Mouse (Mus musculus) neural tube, embryonic 15.5 days (tissue): ENCODE results near the gene Hsbp1. TPM values are rescaled to one million over a fixed set of nuclear protein-coding genes. Genes with fewer than 3 reads are reported as not detected.
"Not testable (repeated sequence)": the region's sequence is repeated elsewhere in the genome, so short reads cannot be mapped to it uniquely, and the experiment has no call there.

Experiments used
- ATAC-seq: fragments of 200-750 bp; cut with Nextera tagmentation; 2 replicates; pipeline ENCODE4 v1.8.0; 2017; ENCODE audit warnings: mild to moderate bottlenecking, moderate TSS enrichment, moderate library complexity; ENCODE audit not compliant: low FRiP score
- H3K27ac ChIP-seq: fragments of 300-500 bp; sonication (generic); replicated peaks from 2 replicates; pipeline ENCODE4 v1.5.1; 2015; ENCODE audit warnings: mild to moderate bottlenecking, inconsistent platforms
- H3K27me3 ChIP-seq: fragments of 300-500 bp; sonication (generic); replicated peaks from 2 replicates; pipeline ENCODE4 v1.6.1; 2015; ENCODE audit warnings: inconsistent platforms
- H3K36me3 ChIP-seq: fragments of 300-500 bp; sonication (generic); 2 replicates; pipeline ENCODE4 v1.6.1; 2015; ENCODE audit warnings: inconsistent platforms
- H3K4me1 ChIP-seq: fragments of 300-500 bp; sonication (generic); 2 replicates; pipeline ENCODE4 v1.6.1; 2015; ENCODE audit warnings: inconsistent platforms
- H3K4me2 ChIP-seq: fragments of 300-500 bp; sonication (generic); 2 replicates; pipeline ENCODE4 v1.6.1; 2015; ENCODE audit warnings: inconsistent platforms, mild to moderate bottlenecking, moderate library complexity
- H3K4me3 ChIP-seq: fragments of 300-500 bp; sonication (generic); replicated peaks from 2 replicates; pipeline ENCODE4 v1.5.1; 2015; ENCODE audit warnings: mild to moderate bottlenecking, inconsistent platforms
- H3K9ac ChIP-seq: fragments of 300-500 bp; sonication (generic); replicated peaks from 2 replicates; pipeline ENCODE4 v1.6.1; 2015; ENCODE audit warnings: mild to moderate bottlenecking, inconsistent platforms
- H3K9me3 ChIP-seq: fragments of 300-500 bp; sonication (generic); replicated peaks from 2 replicates; pipeline ENCODE4 v1.6.1; 2016; ENCODE audit warnings: inconsistent platforms
- WGBS: fragments of 180-500 bp; shearing (Covaris S2); methylation state at CpG from one replicate; pipeline ENCODE4 v1.1.7; 2015; ENCODE audit warnings: mixed read lengths; 5-methylcytosine and 5-hydroxymethylcytosine counted together
- polyA plus RNA-seq: library from polyadenylated mRNA; unstranded; fragments of >200 nt; fragmentation: Nextera tagmentation; extraction: Ambion mirVana; gene quantifications from 2 replicates; pipeline ENCODE4 v1.2.1, GENCODE M21; 2015

The Hsbp1 gene
- 708 and 827 TPM in 2 replicates for polyA plus RNA-seq

- peak within 1 kb of the TSS; percentile 65 for H3K4me2 ChIP-seq
- H3K9me3 ChIP-seq: no peaks in the 10 kb centered on the region
- peak within 1 kb of the TSS; percentile 93 for H3K4me3 ChIP-seq
- H3K9ac ChIP-seq: peak within 1 kb of the TSS; percentile 94
- peaks cover 30% of the 10 kb centered on the region for H3K36me3 ChIP-seq
- peak; percentile 99 for ATAC-seq
- H3K4me1 ChIP-seq: peaks cover 17% of the 10 kb centered on the region
- WGBS: 2% methylated on average over 52 of the region's 52 CpGs
- peak within 1 kb of the TSS; percentile 82 for H3K27ac ChIP-seq
- H3K27me3 ChIP-seq: 0 out of 2 replicates have a peak, but pooled peaks cover 5% of the 10 kb centered on the region
Observed at GRCm38 (mm10) chr8:119344190-119344856, at the start of gene Hsbp1. Gene Hsbp1 (plus strand): TSS chr8:119344488.

GRCm38 (mm10) chr8:119295477-119295876 is 48.8 kb upstream of the Hsbp1 start:
- no peak overlapping the region for H3K27ac ChIP-seq
- ATAC-seq: no peak
- no peaks in the 10 kb centered on the region for H3K27me3 ChIP-seq
- H3K4me1 ChIP-seq: no peaks in the 10 kb centered on the region
- H3K4me3 ChIP-seq: no peak overlapping the region
- no peaks in the 10 kb centered on the region for H3K9me3 ChIP-seq
- no peak overlapping the region for H3K9ac ChIP-seq
- H3K4me2 ChIP-seq: no peak overlapping the region
- H3K36me3 ChIP-seq: no peaks in the 10 kb centered on the region
- WGBS: 82% methylated on average over 13 of the region's 13 CpGs

DNA sequence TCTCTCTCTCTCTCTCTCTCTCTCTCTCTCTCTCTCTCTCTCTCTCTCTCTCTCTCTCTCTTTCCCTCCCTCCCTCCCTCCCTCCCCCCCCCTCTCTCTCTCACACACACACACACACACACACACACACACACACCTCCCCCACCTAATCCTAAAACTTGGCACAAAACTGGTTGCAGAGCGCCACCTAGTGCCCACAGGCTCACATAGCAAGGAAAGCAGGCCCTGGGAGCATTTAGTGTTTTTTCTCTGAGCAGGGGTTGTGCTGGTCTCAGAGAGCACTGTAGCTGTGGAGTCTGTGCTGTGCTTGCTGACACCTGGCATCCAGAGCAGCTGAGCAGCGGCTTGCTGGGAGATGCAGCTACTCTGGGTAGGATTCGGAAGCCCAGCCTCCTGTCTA is 46.5 kb upstream of the Hsbp1 start:
- not testable (repeated sequence) for H3K27ac ChIP-seq, H3K4me2 ChIP-seq, H3K4me3 ChIP-seq, H3K4me1 ChIP-seq, ATAC-seq, H3K9me3 ChIP-seq, H3K27me3 ChIP-seq, H3K36me3 ChIP-seq, H3K9ac ChIP-seq
- WGBS: 41% methylated on average over 3 of the region's 3 CpGs

DNA sequence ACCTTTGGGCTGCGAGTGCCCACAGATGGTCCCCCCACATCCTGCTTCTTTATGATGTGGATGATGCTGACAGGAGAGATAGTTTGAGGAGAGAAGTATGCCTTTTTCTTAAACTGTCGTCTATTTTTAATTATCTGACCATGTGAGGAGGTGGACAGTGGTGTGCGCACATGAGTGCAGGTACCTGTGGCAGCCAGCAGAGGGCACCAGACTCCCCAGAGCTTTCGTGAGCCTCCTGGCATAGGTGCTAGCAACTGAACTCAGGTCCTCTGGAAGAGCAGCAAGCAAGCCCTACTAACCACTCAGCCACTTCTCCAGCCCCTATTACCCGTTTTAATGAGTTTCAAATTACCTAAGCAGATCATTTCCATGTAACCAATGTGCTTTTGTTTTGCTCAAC is 44.0 kb upstream of the Hsbp1 start:
- Histone ChIP-seq H3K9me3 (no peaks in the 10 kb centered on the region), H3K4me1 (no peaks in the 10 kb centered on the region), H3K4me3 (no peak overlapping the region), H3K27me3 (no peaks in the 10 kb centered on the region), H3K9ac (no peak overlapping the region), H3K27ac (no peak overlapping the region), H3K36me3 (no peaks in the 10 kb centered on the region), H3K4me2 (no peak overlapping the region)
- ATAC-seq: no peak
- 93% methylated on average over 5 of the region's 5 CpGs for WGBS

DNA sequence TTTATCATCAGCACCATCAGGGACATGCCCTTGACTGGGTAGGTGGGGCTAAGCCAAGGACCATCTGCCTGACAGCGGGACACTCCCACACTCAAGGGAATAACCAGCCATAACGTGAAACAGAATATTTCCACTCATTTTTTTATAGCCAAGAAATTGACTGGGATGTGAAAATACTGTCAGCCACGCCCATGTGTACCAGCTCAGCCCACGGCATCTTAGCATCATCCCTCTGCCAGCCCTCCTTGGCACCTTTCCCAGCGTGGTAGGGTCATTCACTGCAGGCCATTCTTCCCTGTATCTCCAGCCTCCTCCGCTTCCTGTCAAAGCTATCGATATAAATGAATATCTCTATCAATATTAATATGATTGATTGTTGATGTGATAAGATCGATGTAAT is 40.1 kb upstream of the Hsbp1 start:
- H3K27me3 ChIP-seq: no peaks in the 10 kb centered on the region
- no peak overlapping the region for H3K27ac ChIP-seq
- H3K4me3 ChIP-seq: no peak overlapping the region
- H3K9me3 ChIP-seq: no peaks in the 10 kb centered on the region
- no peaks in the 10 kb centered on the region for H3K36me3 ChIP-seq
- no peak for ATAC-seq
- H3K4me2 ChIP-seq: no peak overlapping the region
- H3K4me1 ChIP-seq: no peaks in the 10 kb centered on the region
- H3K9ac ChIP-seq: no peak overlapping the region
- WGBS: 84% methylated on average over 8 of the region's 8 CpGs

- no peak for ATAC-seq
- H3K4me2 ChIP-seq: no peak overlapping the region
- 35% methylated on average over 3 of the region's 3 CpGs for WGBS
Observed at GRCm38 (mm10) chr8:119311412-119311811, 32.9 kb upstream of the Hsbp1 start.

DNA sequence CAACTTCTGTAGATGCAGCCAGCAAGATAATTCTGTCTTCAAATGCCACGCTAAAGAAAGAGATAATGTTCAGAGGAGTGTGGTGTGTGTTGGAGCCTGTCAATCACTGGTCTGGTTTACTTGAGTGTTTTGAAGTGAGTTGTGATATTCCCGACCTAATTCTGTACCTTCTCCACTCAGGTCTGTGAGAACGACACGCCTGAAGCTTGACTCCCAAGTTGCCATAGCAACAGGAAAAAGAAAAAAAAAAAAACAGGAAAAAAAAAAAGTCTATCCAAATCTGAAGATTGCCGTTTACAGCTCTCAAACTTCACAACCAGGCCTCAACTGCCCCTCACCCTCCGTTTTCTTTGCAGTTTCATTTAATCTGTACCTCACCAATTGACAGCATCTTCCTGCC is 21.1 kb upstream of the Hsbp1 start:
- Histone ChIP-seq H3K9ac (no peak overlapping the region), H3K27ac (no peak overlapping the region), H3K9me3 (no peaks in the 10 kb centered on the region), H3K4me1 (no peaks in the 10 kb centered on the region), H3K4me2 (no peak overlapping the region), H3K36me3 (no peaks in the 10 kb centered on the region), H3K4me3 (no peak overlapping the region), H3K27me3 (no peaks in the 10 kb centered on the region)
- WGBS: 58% methylated on average over 6 of the region's 6 CpGs
- ATAC-seq: no peak

More at GRCm38 (mm10) chr8:119311412-119311811, 32.9 kb upstream of the Hsbp1 start:
- Histone ChIP-seq H3K36me3 (0 out of 2 replicates have a peak, but pooled peaks cover 6% of the 10 kb centered on the region), H3K9me3 (no peaks in the 10 kb centered on the region), H3K27ac (no peak overlapping the region), H3K4me3 (no peak overlapping the region), H3K4me1 (no peaks in the 10 kb centered on the region), H3K27me3 (0 out of 2 replicates have a peak, but pooled peaks cover 2% of the 10 kb centered on the region), H3K9ac (no peak overlapping the region)

- no peak overlapping the region for H3K27ac ChIP-seq
- no peak for ATAC-seq
- H3K9me3 ChIP-seq: no peaks in the 10 kb centered on the region
- WGBS: 89% methylated on average over 4 of the region's 4 CpGs
- no peak overlapping the region for H3K4me2 ChIP-seq
- H3K27me3 ChIP-seq: 0 out of 2 replicates have a peak, but pooled peaks cover 5% of the 10 kb centered on the region
- H3K4me3 ChIP-seq: no peak overlapping the region
- H3K36me3 ChIP-seq: no peaks in the 10 kb centered on the region
- H3K9ac ChIP-seq: no peak overlapping the region
- H3K4me1 ChIP-seq: peaks cover 7% of the 10 kb centered on the region; the same call in 1 of the 2 replicates
Observed at GRCm38 (mm10) chr8:119339546-119339945, 4.7 kb upstream of the Hsbp1 start.

GRCm38 (mm10) chr8:119343606-119344005 is 682 bp upstream of the Hsbp1 start:
- Histone ChIP-seq H3K4me3 (peak overlapping the region; percentile 93), H3K27ac (peak overlapping the region; percentile 71), H3K4me2 (peak overlapping the region; percentile 53), H3K36me3 (peaks cover 23% of the 10 kb centered on the region), H3K9ac (no peak overlapping the region), H3K9me3 (no peaks in the 10 kb centered on the region), H3K27me3 (0 out of 2 replicates have a peak, but pooled peaks cover 5% of the 10 kb centered on the region), H3K4me1 (peaks cover 17% of the 10 kb centered on the region)
- peak; percentile 11; the same call in 1 of the 2 replicates for ATAC-seq
- WGBS: 80% methylated on average over 3 of the region's 3 CpGs

- ATAC-seq: no peak
- WGBS: 57% methylated on average over 22 of the region's 22 CpGs
- H3K27ac ChIP-seq: no peak overlapping the region
Observed at GRCm38 (mm10) chr8:119345029-119345682, 868 bp downstream of the Hsbp1 start.

GRCm38 (mm10) chr8:119345683-119346075 is 1.4 kb downstream of the Hsbp1 start:
- H3K36me3 ChIP-seq: peaks cover 37% of the 10 kb centered on the region
- ATAC-seq: no peak
- no peak overlapping the region for H3K27ac ChIP-seq
- peaks cover 17% of the 10 kb centered on the region for H3K4me1 ChIP-seq
- 0 out of 2 replicates have a peak, but pooled peaks cover 5% of the 10 kb centered on the region for H3K27me3 ChIP-seq
- peak overlapping the region; percentile 65 for H3K4me2 ChIP-seq
- WGBS: 84% methylated on average over 15 of the region's 15 CpGs
- no peaks in the 10 kb centered on the region for H3K9me3 ChIP-seq
- no peak overlapping the region for H3K9ac ChIP-seq
- peak overlapping the region; percentile 93 for H3K4me3 ChIP-seq

More at GRCm38 (mm10) chr8:119345029-119345682, 868 bp downstream of the Hsbp1 start:
- peak overlapping the region; percentile 93 for H3K4me3 ChIP-seq
- 0 out of 2 replicates have a peak, but pooled peaks cover 5% of the 10 kb centered on the region for H3K27me3 ChIP-seq
- peak overlapping the region; percentile 65 for H3K4me2 ChIP-seq
- H3K4me1 ChIP-seq: peaks cover 17% of the 10 kb centered on the region
- H3K9me3 ChIP-seq: no peaks in the 10 kb centered on the region
- H3K9ac ChIP-seq: peak overlapping the region; percentile 94
- peaks cover 34% of the 10 kb centered on the region for H3K36me3 ChIP-seq

DNA sequence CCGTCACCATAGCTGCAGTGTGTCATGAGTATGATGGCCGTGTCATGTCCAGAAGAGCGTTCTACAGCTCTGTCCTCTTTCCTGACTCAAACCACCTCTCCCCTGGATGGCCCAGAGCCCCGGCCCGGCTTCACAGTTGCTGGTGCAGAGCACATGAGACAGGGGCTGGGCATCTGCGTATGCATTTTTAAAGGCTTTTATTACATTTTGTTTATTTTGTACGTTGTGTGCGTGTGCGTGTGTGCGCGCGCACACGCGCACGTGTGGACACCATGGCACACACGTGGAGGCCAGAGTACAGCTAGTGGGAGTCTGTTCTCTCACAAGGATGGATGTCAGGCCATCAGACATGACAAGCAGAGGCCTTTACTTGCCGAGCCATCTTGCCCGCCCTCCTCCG is 7.4 kb downstream of the Hsbp1 start:
- Histone ChIP-seq H3K9ac (no peak overlapping the region), H3K9me3 (no peaks in the 10 kb centered on the region), H3K27ac (no peak overlapping the region), H3K4me3 (no peak overlapping the region), H3K4me1 (no peaks in the 10 kb centered on the region), H3K36me3 (peaks cover 34% of the 10 kb centered on the region), H3K4me2 (no peak overlapping the region), H3K27me3 (no peaks in the 10 kb centered on the region)
- ATAC-seq: no peak
- WGBS: 94% methylated on average over 19 of the region's 19 CpGs
